Mouse (Mus musculus): ENCODE data around the gene Fam217b.

- TF ChIP-seq CTCF (IDR thresholded peaks at IDR 0.05) (no peak), POLR2A (IDR thresholded peaks at IDR 0.05; ENCODE audit: insufficient read depth, low read depth, low read length) (no peak), EP300 (IDR thresholded peaks at IDR 0.05; ENCODE audit: insufficient read depth, low read depth, low read length) (no peak)
Measured at GRCm38 (mm10) chr2:178449386-178449785, 35.1 kb downstream of the Fam217b start.

Measured in heart, adult 2 months (tissue).